Mouse (Mus musculus): ENCODE data around the gene Bhmt2. TPM values are rescaled to one million over a fixed set of nuclear protein-coding genes. Genes with fewer than 3 reads are reported as not detected.

The Bhmt2 gene
- polyA plus RNA-seq (2012; rRNA removed) = 0.07 TPM in 1 of 2 replicates, not detected in the other

DNA sequence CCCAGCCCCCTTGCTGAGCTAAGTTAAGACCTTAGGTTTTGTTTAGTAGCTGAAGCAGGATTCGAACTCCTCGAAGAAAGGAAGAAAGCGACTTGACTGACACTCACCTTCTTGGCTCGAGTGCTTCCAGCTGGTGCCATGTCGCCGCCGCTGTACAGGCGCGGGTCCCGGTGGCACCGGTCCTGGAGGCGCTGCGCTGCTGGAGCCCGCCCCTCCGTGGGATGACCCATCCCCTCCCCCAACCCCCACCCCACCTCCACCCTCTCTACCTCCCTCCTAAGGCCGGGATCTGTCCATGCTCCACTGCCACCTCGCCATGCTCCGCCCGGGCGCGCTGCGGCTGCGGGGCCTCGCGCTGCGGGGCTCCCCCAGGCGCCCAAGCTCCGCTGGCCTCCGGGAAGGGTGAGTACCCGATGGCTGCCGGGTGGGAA is at the start of gene Bhmt2, which contains the start of gene Dmgdh:
Gene Bhmt2, minus strand, starts transcription at position 172 of the 431 bp plus-strand sequence.
Gene Dmgdh, plus strand, starts transcription at position 303 of the 431 bp plus-strand sequence.

DNA sequence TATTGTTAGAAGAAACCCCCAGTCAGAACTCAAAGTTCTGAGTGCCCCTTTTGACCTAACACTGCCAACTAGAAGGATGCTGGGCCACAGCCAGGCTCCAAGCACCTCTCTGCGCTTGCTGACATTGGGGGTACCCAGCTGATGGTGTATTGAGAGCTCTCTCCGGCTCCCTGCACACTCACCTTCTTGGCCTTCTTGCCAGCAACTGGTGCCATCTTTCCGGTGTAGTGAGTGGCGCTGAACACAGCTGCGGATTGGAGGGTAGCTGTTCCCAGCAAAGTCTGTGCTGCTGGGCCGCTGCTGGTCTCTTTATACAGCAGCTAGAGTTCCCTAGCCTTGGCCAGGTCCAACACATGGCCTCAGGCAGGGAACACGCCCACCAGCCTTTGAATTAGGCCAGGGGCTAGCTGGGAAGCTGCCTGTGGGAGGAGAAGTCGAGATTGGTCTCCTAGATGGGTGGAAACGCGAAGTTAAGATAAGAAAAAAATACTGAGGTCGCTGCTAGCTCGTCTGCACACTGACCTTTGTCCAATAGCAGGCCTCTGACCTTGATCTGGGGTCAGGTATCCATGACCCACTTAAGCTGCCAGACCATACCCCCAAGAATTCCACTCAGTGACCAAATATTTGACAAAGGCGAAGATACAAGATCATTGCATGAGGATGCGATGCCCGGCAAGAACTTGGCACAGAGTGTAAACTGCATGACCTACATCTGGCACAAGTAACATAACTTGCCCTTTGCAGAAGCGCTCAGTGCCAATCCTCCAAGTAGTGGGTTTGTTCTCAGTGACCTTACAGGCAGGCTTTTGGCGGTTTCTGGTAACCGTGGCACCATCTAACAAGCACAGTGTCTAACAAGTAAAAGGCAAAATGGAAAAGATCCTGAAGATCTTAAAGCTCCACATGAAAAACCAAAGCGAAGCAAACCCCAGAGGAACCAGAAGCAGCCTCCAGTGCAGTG is 36.5 kb downstream of the Bhmt2 start, which contains the start of gene Bhmt:
Gene Bhmt, minus strand, starts transcription at position 680 of the 964 bp plus-strand sequence.

Other genes with a start within 250 kb of the Bhmt2 start
- 13.1 and 13.4 TPM in 2 replicates for gene Jmy, start 174.5 kb downstream of the Bhmt2 start, polyA plus RNA-seq (2012; rRNA removed)
- 0.15 TPM in 1 of 2 replicates, not detected in the other for gene Bhmt, start 36.3 kb downstream of the Bhmt2 start, polyA plus RNA-seq (2012; rRNA removed)
- gene Dmgdh, start 131 bp upstream of the Bhmt2 start, polyA plus RNA-seq (2012; rRNA removed) = 0.12 and 0.24 TPM in 2 replicates
- gene Arsb, start 97.3 kb upstream of the Bhmt2 start, polyA plus RNA-seq (2012; rRNA removed) = 24.4 and 25.4 TPM in 2 replicates

Measured in central nervous system, embryonic 18 days (tissue).